Mouse (Mus musculus): ENCODE results near the gene Fstl3.

- TF ChIP-seq FOSL1 (IDR thresholded peaks at IDR 0.05; ENCODE audit: insufficient read depth, low read length, poor library complexity, severe bottlenecking) (no peak), CTCF (IDR thresholded peaks at IDR 0.05; ENCODE audit: control insufficient read depth, insufficient read depth, insufficient read length) (no peak), USF1 (IDR thresholded peaks at IDR 0.05; ENCODE audit: low read depth) (peak; percentile 14), MAX (IDR thresholded peaks at IDR 0.05) (no peak), CEBPB (IDR thresholded peaks at IDR 0.05; ENCODE audit: low read depth) (no peak)
These were observed at the start of gene Fstl3 for GRCm38 (mm10) chr10:79777103-79777531.

All from C2C12 (cell line).